Mouse (Mus musculus) cerebellum, postnatal 10 days (tissue): ENCODE measurements around the gene Cflar.

Experiments used
- DNase-seq, 2 experiments: peaks; one replicate each; pipeline ENCODE4 v3.0.0; 2021; ENCODE audit warnings: mixed read lengths in 2 of 2

Cflar gene

DNA sequence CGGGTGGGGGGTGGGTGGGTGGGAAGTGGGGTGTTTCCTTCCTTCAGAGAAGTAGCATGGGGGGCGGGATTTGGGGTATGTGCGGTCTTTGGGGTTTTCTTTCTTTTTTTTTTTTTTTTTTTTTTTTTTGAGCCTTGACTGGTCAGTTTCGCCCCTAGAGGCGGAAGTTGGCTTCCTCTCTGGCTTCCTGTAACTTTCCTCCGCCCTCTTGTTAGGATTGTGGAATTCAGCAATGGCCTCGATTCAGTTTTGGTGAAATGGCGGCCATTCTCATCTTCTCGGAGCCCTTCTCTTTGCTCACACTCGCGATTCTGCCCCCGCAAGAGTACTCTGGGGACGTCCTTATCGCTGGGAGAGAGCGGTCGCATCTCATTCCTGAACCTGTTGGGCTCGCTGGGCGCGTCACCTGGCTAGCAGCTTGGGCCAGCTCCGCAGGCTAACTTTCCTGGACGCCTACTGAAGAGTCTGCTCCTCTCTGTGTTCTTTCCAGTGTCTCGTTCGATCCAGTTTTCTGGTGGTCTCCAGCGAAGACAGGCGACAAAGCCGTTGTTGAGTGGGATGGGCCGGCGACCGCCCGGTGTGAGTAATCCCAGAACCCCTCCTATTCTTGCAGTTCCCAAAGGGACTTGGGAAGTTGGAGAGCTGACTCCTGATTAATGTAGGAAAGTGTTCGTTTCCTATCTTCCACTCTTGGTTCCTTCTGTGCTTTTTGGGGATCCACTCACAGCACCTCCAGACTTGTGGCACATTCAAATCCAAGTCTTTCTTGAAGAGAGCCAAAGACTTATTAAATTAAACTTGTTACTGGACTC, 2.0 kb downstream of the Cflar start:
- peak; percentile 68 to 74 for DNase-seq

DNA sequence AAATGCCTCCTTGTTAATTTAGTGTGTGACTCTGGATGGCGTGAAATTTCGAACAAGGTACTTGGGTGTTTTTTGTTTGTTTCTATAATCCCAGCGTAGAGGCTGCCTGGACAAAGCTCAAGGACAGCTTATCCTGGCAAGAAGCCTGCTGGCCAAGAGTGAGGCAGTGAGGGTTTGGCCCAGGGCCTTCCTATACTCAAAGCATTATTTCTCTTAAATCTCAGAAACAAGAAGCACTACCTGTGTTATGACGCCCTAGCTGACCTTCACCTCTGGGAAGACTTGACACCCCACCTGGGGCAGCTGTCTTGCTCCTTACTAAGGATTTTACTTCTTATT, 2.6 kb downstream of the Cflar start:
- peak; percentile 89 to 90 for DNase-seq

DNA sequence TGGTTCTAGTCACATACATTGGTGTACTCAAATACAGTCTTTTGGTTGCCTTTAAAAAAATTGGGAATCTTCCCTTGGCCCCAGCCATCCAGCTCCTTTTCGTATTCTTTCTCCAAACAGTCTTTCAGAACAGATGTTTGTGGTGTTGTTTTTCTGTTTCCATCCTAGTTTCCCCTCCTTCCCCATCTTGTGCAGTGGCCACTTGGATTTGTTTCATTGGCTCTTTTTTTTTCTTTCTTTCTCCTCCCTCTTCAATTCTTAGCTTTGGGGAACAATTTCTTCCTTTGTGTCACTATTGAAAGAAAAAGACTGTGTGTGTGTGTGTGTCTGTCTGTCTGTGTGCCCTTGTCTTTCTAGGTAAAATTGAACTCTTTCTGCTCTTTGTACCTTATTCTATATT, 3.1 kb downstream of the Cflar start:
- no peak for DNase-seq

DNA sequence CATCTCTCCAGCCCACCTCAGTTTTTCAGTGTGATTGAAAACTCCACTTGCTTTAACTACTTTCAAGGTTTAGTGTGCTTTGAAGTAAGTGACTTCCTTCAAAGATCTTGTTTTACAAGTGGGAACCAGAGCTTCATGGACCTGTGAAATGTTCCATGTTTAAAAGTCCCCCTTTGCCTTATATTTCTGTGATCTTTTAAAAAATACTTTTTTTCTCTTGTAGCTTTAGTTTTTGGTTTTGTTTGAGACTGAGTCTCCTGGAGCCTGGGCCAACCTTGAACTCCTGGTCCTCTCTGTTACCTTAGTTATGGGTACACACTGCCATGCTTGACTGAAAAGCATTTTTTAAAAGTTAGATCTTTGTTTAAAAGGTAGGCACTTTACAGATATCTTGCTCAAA, 4.2 kb downstream of the Cflar start:
- no peak for DNase-seq

DNA sequence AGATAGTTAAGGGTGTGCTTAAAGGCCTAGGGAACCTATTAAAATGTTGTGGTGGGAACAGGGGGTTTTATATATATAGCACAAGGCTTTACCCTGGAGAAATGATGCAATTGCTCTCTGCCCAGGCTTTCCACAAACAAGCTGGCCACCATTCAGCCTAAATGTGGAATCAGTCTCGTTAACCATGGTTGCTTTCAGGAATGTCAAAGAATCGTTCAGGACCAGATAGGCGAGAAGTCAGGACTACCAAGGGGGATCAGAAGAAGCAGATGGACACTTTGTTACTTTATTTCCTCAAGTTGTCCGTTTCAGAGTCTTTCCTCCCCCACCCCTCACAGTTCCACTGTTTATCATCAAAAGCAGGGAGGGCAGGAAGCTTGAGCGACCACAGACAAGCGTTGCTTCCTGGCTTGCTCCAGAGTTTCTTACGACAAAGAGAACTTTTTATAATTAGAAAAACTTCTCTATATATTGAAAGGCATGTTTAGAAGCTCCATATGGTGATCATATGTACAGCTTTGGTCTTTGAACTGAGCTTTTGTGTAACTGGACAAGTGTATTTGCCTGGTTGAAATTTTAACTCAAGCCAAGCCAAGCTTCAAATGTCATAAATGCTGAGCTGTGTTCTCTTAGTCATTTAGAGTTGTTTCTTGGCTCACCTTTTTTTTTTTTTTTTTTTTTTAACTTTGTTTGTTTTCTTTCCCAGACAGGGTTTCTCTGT, 5.0 kb downstream of the Cflar start:
- no peak for DNase-seq

DNA sequence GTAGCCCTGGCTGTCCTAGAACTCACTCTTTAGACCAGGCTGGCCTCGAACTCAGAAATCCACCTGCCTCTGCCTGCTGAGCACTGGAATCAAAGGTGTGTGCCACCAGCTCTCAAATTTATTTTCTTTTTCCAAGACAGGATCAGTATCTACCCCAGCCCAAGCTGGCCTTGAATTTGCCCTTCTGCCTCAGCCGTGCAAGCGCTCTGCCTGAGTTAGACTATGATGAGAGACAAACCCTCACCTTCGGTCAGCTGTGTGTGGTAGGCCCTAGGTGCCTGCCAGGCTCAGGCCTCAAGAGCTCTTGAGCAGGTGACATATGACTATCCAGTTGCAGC, 5.5 kb downstream of the Cflar start:
- no peak for DNase-seq

DNA sequence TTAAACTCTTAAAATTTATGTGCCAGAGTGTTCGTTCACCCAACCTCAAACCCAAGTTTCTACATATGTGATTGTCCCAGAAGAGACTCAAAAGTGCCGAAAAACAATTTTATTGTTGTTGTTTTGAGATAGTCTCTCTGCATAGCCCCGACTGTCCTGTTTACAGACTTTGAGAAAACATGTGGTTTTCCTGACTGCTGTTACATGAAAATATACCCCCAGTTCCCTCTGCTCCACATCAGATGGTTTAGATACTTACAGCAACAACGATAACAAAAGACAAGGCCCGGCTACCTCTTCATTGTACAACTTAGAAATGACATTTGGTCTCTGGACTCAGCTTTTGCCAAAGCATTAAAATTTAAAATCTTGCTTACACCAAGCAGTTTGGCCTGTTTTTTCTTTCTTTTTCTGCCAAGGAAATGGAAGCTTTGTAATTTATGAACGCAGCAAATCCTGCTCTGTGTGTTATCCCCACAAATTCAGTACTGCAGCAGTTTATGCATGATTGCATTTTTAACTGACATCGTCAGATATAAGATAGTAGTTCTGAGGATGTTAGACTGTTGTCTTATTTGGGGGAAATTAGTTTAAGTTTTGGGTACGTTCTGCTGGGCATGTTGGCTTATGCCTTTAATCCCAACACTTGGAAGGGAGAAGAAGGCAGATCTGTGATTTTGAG, 6.4 kb downstream of the Cflar start:
- DNase-seq: no peak

DNA sequence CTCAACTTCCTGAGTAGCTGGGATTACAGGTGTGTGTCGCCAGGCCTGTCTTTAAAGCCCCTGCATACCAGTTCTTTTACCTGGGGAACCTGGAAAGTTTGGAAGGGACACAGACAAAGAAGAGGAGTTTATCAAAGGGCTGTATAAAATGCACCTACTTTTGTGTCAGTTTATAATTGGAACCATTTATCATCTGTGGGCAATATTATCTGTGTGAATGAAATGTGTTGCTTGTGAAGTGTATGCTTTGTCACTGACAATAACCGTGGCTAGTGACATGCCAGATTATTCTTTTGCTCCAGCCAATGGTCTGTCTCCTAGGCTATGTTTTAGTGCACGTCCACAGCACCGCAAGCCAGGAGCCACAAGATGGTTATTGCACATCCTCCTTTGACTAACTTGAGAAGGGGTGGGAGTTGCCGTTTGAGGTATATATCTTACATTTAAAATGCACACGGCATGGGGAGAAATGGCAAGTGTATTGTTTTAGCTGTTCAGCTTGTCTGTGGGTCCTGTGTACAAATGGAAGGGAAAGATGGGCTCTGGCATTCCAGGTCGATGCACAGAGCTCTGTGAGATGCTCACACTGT, 8.1 kb downstream of the Cflar start:
- DNase-seq: no peak

DNA sequence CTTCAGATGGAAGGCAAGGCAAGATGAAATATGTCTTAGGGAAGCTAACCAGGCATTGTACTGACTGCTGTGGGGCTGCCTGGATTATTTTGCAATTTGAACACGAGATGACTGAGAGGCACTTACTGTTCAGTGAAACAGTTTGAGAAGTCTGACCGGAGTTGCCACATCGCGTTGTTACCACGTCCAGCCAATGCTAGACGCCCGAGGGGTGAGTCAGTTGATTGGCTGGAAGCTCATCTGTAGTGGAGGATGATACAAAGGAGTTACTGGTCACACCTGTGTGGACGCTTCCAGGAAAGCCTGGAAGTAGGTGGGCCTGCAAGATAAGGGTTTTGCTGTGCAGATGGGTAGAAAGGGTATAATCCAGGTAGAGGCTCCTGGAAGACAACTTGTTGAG, 8.8 kb downstream of the Cflar start:
- DNase-seq: no peak

DNA sequence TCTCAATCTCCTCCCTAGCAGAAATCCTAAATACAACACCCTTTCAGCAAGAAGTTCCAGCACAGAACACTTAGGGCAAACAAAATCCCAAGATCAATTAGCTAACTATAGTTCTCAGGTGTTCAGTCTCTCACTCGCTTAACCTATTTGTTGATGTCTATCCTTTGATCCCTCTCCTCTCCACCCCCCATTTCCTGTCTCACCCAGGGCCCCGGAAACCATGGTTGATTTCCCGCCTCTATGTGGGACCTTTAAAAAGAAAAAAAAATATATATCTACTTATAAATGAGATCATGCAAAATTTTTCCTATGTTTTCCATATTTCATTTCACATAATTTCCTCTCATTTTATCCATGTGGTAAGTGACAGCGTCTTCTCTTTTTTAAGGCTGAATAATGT, 9.7 kb downstream of the Cflar start:
- no peak for DNase-seq

DNA sequence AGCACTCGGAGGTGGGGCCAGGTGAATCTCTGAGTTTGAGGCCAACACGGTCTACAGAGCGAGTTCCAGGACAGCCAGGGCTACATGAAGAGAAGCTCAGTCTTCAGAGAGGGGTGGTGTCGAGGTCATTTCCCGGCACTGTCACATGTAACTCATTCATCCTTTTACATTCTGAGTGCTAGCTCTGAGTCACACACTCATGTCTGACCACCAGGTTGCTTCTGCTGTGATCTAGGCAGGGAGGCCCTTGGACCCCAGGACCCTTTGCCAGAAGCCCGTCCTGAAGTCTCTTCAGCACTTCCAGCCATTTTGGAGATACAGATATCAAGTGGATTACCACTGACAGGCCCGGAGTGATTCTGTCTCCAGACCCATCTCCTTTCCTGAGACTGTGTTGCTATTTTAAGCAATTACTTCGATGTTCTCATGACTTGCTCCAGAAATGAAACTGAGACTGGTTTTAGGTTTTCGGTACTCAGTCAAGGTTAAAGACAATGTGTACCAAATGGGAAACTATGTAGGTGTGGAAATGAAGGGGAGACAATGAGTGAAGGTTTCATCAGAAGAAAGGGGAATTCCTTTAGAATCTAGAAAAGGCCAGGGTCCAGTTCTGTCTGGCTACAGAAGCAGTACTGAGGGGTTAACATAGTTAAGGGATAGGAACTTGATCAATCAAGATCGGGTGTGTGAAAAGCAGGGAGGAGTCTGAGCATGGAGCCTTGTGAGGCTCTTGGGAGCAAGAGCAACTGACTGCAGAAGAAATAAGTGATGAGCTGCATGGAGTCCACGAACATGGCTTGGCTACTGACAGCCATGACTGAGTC, 11.0 kb downstream of the Cflar start:
- DNase-seq: no peak

DNA sequence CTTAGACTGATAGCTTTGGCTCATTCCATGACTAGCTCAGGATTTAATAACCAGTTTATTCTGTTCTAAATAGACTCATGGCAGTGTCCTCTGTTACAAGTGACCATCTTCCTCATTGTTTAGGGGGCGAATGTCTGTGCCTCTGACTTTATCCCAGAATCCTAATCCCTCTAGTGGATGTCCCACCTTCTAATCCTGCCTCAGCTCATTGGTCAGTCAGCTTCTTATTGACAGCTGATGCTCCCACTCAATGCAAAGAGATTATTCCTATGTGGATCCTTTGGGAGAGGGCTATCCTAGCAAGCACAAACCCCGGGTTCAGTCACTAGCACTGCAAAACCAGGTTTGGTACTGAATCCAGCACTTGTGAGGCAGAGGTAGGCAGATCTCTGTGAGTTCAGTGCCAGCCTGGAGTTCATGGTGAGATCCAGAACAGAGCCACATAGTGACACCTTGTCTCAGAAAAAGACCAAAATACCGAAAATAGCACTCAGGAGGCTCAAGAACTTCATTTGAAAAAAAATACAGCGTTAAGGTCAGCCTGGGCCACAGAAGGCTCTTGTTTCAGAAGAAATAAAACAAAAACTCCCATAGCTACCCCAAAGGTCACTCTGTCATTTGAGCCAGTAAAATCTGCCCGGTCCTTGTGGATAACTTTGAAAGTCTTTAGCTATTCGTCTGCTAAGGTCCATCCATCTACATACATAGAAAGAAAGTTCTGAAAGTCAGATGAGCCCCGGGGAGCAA, 11.9 kb downstream of the Cflar start:
- DNase-seq: no peak

DNA sequence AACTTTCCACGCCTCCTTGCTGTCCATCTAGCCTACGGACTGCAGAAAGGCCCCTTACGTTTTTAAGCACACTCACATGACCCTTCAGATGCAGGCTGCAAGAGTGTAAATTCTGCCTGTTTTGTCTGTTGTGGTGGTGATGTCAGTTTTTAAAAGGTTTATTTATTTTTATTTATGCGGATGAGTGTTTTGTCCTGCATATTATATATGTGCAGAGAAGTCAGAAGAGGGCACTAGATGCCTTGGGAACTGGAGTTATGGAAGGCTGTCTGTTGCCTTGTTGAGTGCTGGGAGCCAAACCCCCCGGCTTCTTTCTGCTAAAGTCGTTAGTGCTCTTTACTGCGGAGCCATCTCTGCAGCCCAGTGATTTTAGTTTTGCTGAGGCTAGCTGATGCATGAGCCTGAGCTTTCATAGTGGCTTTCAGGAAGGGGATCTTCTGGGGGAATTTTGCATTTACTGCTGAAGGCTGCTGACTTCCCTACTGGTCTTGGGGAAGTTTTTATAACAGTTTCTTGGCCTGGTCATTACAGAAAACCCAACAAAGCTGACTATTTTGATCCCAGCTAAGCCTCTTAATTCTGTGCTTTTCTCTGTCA, 12.6 kb downstream of the Cflar start:
- DNase-seq: peak in 1 of 2 experiments; percentile 30

DNA sequence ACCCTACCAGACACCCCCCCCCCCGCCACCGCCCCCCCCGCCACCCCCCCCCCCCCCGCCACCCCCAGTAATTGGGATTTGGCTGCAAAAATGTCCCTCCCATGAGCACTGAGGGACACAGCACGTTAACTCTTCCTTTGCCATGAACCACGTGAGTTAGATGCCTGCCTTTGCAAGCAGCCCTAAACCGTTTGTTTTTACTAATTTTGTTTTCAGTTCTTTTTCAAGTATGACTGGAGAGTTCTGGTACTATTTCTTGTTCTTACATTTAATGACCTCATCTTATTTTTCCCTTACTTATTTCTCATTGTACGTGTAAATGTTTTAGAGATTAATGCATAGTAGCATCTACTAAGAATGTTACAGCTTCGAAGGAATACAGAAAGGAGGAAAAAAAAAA, 13.2 kb downstream of the Cflar start:
- no peak for DNase-seq

DNA sequence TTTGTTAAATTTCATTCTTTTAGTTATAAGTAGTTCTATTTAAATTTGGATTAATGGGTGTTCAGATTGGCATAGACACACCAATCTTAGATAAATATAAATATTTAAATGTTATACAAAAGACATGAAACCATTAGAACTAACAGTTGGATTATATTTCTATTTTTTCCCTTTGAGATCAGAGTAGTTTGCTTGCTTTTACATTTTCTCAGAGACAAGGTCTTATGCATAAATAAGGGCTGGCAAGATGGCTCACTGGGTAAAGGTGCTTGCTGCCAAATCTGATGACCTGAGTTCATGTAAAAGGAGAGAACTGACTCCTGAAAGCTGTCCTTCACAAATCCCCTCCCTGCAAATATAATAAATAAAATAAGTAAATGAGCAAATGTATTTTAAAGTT, 13.8 kb downstream of the Cflar start:
- DNase-seq: no peak

DNA sequence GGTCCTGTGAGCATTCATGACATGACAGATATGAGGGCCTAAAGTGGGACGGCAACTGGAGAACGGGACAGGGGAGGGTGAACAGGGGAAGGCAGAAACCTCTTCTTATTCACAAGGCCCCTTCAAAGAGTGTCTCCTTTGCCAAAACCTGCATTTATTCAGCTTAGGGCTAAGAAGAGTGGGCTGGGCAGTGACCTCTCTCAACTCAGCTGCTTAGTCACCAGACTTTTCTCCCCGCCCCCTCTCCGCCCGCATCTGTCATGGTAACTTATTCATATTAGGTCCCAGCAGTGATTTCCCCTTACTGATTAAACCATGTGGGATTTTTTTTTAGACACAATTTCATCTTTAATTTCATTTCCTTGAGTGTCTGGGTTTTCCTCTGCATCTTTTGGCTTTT, 14.5 kb downstream of the Cflar start:
- DNase-seq: no peak

DNA sequence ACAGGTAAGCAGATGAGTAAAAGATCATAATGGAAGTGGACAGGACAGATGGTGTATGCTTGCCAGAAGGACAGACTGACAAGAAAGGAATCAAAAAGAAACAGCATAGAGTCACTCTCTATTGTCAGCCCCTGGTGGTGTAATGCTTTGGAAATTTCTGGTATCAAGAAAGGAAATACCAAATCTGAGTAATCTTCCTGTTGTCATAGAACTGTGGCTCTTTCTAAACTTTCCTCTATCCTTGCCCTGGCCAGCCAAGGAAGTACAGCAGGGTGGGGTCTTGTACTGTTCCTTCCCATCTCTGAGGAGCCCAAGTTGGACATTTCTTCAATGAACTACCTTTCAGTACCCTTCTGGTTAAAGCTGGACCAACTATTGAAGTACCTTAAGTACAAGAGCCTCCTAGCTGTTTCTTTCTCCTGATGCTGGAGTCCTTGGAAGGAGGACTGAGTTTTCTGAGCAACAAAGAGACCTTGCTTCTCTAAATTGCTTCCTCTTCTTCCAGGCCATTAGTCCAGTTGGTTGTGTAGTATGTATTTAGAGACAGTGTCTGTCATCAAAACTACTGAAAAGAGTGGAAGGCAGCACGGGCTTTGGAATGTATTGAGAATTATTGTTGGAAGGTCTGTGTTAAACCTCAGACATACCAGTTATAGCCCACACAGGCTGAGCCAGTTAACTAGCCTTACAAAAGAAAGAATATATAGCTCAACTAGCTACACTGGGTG, 15.9 kb downstream of the Cflar start:
- DNase-seq: no peak

DNA sequence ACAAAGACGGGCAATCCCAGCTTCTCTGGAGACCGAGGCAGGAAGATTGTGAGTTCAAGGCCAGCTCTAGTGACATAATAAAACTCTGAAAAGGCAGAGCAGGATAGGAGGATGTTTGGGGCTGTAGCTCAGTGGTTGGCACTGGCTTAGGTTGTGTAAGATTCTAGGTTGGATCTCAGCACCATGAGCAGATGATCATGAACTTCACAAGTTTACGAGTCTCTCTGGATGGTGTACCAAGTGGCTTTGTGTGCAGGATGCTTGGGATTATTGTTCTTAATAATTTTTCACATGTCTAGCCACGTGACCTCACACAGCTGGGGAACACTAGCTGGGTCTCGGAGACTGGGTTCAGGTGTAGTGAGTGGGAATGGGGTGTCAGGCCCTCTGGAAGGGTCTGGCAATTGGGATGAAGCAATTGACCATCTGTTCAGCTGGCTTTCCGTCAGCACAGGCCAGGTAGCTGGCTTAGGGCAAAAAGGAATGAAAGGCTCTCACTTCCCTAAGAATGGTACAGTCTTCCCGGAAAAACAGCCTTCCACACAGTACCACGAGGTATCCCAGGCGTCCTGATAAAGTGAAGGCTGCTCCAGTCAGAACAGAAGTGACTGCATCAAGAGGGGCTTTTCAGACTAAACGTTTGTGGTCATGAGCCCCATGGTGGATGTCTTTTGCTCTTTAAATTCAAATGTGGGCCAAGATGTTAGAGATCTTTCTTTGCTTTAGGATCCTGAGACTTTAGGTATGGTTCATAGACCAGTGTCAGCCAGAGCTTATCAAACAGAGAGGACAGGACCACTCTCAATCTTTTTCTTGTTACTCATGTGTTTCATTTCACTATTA, 16.7 kb downstream of the Cflar start:
- DNase-seq: peak; percentile 89 to 91

DNA sequence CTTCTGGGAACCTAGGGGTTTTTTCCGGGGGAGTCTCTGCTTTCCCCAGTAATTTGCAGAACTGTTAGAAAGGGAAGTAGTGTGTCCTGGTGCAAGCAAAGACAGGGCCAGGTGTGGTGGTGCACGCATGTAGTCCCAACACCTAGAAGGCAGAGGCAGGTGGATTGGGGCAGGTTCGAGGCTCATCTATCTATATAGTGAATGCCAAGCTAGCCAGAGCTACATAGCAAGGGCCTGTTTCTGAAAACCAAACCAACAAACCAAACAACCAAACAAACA, 17.2 kb downstream of the Cflar start:
- DNase-seq: no peak

DNA sequence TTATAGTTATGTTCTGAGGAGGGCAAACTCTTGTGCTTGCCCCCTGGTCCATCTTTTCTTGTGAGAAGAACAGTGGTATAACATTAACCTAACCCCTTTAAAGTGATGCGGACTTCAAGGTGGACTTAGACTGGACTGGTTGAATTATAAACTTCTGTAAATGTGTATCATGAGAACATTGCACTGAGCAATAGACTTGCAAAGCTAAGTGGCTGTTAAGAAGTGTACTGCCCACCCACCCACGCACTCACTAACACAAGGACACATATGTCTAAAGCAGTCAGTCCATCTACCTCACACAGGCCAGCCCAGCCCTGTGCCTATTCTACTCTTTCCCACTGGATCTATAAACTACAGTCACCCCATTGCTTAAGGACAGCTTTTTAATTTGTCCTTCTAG, 22.3 kb downstream of the Cflar start:
- DNase-seq: no peak
